Comparison of ENCODE assay signal across 13 mouse cellular contexts in the genomic region with DNA sequence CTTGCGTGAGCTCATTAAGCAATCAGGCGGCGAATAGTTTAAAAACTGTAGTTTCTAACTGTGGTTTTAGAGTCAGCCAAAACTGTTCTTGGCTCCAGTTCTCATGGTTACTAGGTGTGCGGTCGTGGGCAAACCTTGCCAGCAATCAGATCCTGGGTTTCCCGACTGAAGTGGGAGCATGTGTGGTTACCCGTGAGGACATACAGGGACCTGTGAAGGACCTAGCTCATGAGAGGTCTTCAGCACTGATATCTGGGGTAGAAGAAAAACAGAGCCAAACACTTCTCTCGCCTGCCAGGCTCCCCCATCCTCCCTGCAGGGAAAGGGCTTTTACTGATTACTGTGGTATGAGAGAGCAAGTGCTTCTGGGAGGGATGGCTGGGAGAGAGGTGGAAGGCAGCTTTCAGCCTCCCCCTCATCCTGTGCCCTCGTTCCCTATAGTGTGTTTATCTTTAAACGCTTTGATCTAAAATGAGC.
A peak's percentile ranks its signal among the peaks of the same experiment; 100 is the strongest.
DNase-seq lines count a peak whose midpoint lies in the region; ATAC-seq and TF ChIP-seq lines count a peak whose summit lies in the region.
"Had no signal": no experiment of that assay in that cellular context is flagged by ENCODE, and none has a peak within 500 bp of the region (broad histone marks: within the 10 kb centered on the region; RNA-seq: fewer than 3 reads in every experiment).

No protein-coding gene starts in this region.

- TF ChIP-seq CTCF in lung, postnatal 0 days (IDR thresholded peaks at IDR 0.05) = no peak

- H3K9ac ChIP-seq in lung, postnatal 0 days (replicated peaks; ENCODE audit: low read depth) = no peak overlapping the region
- no peak overlapping the region for H3K9ac ChIP-seq in intestine, embryonic 16.5 days (ENCODE audit: low read depth, low read length)
- no peak overlapping the region for H3K9ac ChIP-seq in forebrain, embryonic 11.5 days (ENCODE audit: low read length)
- H3K9ac ChIP-seq: hindbrain, embryonic 14.5 days had no signal

- intact Hi-C loops in heart, postnatal 36 days (cut with DNase I) = no loop called here

- H3K4me1 ChIP-seq in lung, postnatal 0 days (ENCODE audit: insufficient read depth, low read depth, low read length) = no peaks in the 10 kb centered on the region
- H3K4me1 ChIP-seq in intestine, embryonic 16.5 days (ENCODE audit: control insufficient read depth, insufficient read depth, low read length) = no peaks in the 10 kb centered on the region
- H3K4me1 ChIP-seq in forebrain, embryonic 11.5 days (replicated peaks; ENCODE audit: control insufficient read depth, insufficient read depth, low read length) = no peaks in the 10 kb centered on the region
- H3K4me1 ChIP-seq: megakaryocyte, embryonic 14.5 days had no signal

- no peak for TF ChIP-seq EP300 in lung, postnatal 0 days (IDR thresholded peaks at IDR 0.05)

- H3K36me3 ChIP-seq in lung, postnatal 0 days (ENCODE audit: insufficient read depth, low read length) = no peaks in the 10 kb centered on the region
- H3K36me3 ChIP-seq in intestine, embryonic 16.5 days (ENCODE audit: control insufficient read depth, insufficient read depth, low read length) = no peaks in the 10 kb centered on the region
- no peaks in the 10 kb centered on the region for H3K36me3 ChIP-seq in forebrain, embryonic 11.5 days (ENCODE audit: control insufficient read depth, insufficient read depth, low read length)

- peak; percentile 82 for ATAC-seq in lung, postnatal 0 days
- ATAC-seq in intestine, embryonic 16.5 days = peak; percentile 48; the same call in 1 of the 2 replicates
- ATAC-seq in forebrain, embryonic 11.5 days (replicated peaks; ENCODE audit: low FRiP score) = no peak

- DNase-seq in heart, adult 11 months = peak; percentile 92
- DNase-seq in heart, postnatal 36 days = no peak
- peak; percentile 49 for DNase-seq in lung, postnatal 0 days (ENCODE audit: low spot score)
- DNase-seq in lung, postnatal 14 days = no peak
- peak; percentile 48 for DNase-seq in yolk sac, embryonic 10.5 days (ENCODE audit: low spot score)
- no peak for DNase-seq in spleen, postnatal 10 days (ENCODE audit: low spot score in 2 of 2)
- DNase-seq in forebrain, embryonic 11.5 days (ENCODE audit: low spot score) = no peak
- DNase-seq: adrenal gland, postnatal 25 days; cerebellum, adult 8-10 months had no signal

- no peak overlapping the region for H3K27ac ChIP-seq in lung, postnatal 0 days (ENCODE audit: low read length)
- no peak overlapping the region for H3K27ac ChIP-seq in intestine, embryonic 16.5 days (ENCODE audit: low read length)
- H3K27ac ChIP-seq in forebrain, embryonic 11.5 days (ENCODE audit: low read depth, low read length) = no peak overlapping the region
- H3K27ac ChIP-seq: hindbrain, embryonic 14.5 days; layer of hippocampus, adult 2 months had no signal

- H3K4me3 ChIP-seq in lung, postnatal 0 days (ENCODE audit: low read depth, low read length) = no peak overlapping the region
- H3K4me3 ChIP-seq in intestine, embryonic 16.5 days (ENCODE audit: low read length) = no peak overlapping the region
- no peak overlapping the region for H3K4me3 ChIP-seq in forebrain, embryonic 11.5 days (ENCODE audit: low read depth, low read length)
- H3K4me3 ChIP-seq: layer of hippocampus, adult 2 months; megakaryocyte, embryonic 14.5 days had no signal

- H3K9me3 ChIP-seq in lung, postnatal 0 days (ENCODE audit: low read length) = no peaks in the 10 kb centered on the region
- H3K9me3 ChIP-seq in intestine, embryonic 16.5 days (ENCODE audit: control insufficient read depth, low read length) = no peaks in the 10 kb centered on the region
- no peaks in the 10 kb centered on the region for H3K9me3 ChIP-seq in forebrain, embryonic 11.5 days (ENCODE audit: control insufficient read depth, low read length)

- H3K27me3 ChIP-seq in lung, postnatal 0 days (replicated peaks; ENCODE audit: insufficient read depth, low read length) = no peaks in the 10 kb centered on the region
- H3K27me3 ChIP-seq in intestine, embryonic 16.5 days (replicated peaks; ENCODE audit: control insufficient read depth, insufficient read depth, low read length) = no peaks in the 10 kb centered on the region
- H3K27me3 ChIP-seq in forebrain, embryonic 11.5 days (ENCODE audit: control insufficient read depth, insufficient read depth, low read length) = no peaks in the 10 kb centered on the region
- H3K27me3 ChIP-seq: megakaryocyte, embryonic 14.5 days had no signal

- 23% methylated on average over 10 of the region's 10 CpGs for WGBS in lung, postnatal 0 days
- WGBS in intestine, embryonic 16.5 days = 51% methylated on average over 10 of the region's 10 CpGs
- WGBS in forebrain, embryonic 11.5 days = 88% methylated on average over 10 of the region's 10 CpGs

- H3K4me2 ChIP-seq in lung, postnatal 0 days (replicated peaks; ENCODE audit: low read depth, low read length) = no peak overlapping the region
- H3K4me2 ChIP-seq in intestine, embryonic 16.5 days (ENCODE audit: low read depth, low read length) = no peak overlapping the region
- no peak overlapping the region for H3K4me2 ChIP-seq in forebrain, embryonic 11.5 days (ENCODE audit: low read depth, low read length, severe bottlenecking)
- H3K4me2 ChIP-seq: hindbrain, embryonic 14.5 days had no signal

Comparison
In these comparisons a context has a peak if more than half of its experiments do, and no peak if none do; other contexts are left out.
1. DNase-seq: peak in heart, adult 11 months (single experiment), lung, postnatal 0 days (single experiment) and yolk sac, embryonic 10.5 days (single experiment); none in heart, postnatal 36 days (0 of 2), lung, postnatal 14 days (single experiment), spleen, postnatal 10 days (0 of 2) and forebrain, embryonic 11.5 days (single experiment).